Mouse (Mus musculus) R1 (cell line): ENCODE data around the gene Pccb.

Experiments used
- DNase-seq: peaks from one replicate; pipeline ENCODE4 v3.0.0-alpha.2; 2018; ENCODE audit warnings: low read depth, low spot score

Gene Pccb

GRCm38 (mm10) chr9:100987006-100987405 is 47.7 kb downstream of the Pccb start:
- DNase-seq, result no peak

DNA sequence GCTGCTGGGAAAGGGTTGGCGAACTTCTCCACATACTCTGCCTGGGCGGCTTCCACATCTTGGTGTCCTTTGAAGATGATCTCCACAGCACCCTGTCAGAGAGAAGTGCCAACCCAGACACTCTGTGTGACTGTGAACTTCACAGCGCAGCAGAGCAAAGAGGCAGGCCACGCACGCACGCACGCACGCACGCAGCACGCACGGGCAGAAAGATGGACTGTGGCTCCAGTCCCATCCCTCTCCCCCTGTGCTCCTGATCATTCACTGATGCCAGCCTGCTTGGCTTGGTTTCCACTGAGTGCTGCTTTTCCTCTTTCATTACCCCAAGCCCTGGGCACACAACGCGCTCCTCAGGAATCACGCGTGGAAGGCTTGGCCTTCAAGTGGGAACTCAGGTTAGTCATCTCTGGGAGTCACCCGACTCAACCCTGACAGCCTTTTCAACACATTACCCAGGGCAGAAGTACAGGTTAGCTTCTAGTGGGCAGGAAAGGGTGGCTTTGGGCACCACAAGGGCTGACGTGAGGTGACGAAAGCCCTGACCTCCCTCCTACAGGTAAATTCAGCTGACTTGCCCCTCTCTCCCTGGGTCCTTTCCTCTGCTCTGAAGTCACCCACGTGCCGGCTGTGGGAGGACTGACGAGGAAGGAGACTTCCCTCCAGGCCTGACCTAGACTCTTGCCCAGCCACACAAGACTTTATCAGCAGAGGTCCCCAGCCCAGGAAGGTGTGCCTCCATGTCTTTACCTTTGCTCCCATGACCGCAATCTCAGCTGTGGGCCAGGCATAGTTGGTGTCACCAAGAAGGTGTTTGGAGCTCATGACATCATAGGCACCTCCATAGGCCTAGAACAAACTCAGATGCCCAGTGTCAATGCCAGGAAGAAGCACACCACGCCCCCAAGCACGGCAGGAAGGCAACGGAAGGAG is 50.1 kb downstream of the Pccb start:
- DNase-seq, result no peak

DNA sequence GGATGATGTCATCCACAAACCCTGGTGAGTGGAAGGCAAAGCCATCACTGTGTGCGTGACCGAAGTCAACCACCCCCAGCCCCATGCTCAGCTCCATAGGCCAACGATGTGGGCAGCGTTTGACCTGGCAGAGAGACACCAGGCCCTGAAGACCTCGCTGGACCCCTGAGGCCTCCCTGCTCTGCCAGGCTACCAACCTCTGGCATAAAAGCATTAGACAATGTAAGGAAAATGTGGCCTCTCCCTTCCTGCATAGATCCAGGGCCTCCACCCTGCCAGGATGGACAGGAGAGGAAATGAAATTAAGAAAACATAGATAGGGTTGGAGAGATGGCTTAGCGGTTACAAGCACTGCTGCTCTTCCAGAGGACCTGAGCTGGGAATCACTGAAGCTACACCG is 51.9 kb downstream of the Pccb start:
- DNase-seq, result no peak

DNA sequence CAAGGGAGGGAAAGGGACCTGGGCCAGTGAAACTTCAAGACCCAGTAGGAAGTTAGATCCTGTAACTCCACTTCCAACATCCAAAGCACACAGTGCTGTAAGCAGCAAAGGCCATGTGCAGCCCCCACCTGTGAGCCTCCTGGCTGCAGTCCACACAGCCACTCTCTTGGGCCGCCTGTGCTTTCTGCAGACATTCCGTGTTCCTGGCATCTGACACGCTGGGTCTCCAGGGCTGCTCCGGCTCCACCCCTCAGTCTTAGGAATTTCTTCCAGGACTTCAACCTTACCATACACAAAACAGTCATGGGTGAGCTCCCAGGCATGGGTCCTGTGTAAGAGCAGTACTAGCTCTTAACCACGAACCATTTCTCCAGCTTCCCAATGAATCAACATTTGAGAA is 55.4 kb downstream of the Pccb start:
- no peak for DNase-seq

DNA sequence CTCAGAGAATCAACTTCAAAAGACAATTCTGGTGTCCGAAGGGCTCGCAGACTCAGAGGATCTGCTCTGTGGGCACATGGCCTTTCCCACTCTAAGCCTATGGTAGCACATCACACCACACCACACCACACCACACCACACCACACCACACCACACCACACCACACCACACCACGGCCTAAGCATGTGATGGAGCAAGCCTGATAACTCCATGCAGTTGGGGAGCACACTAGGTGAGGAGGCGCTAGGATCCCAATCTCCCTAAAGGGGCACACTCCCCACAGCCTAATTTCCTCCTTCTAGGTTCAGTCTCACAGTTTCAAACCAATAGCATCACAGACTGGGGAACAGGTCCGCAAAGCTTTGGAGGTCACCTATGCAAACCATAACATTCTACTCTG is 56.0 kb downstream of the Pccb start:
- DNase-seq, result no peak

DNA sequence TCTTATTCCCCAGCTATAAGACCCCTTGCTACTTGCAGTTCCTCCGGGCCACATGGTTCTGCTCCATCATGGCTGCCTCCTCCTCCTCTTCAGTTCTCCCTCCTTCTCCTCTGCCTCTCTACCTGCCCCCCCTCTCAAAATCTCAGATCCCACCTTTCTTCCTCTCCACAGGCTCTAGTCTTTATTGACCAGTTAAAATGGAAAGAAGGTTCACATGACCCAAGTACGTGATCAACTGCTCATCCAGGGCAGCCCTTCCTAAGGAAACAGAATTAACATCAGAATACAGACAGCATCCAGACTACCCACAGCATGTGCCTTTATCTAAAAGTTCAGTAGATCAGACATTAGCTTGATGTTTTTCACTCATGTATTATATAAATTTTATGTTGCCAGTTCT is 65.2 kb downstream of the Pccb start:
- DNase-seq, result peak; percentile 87

DNA sequence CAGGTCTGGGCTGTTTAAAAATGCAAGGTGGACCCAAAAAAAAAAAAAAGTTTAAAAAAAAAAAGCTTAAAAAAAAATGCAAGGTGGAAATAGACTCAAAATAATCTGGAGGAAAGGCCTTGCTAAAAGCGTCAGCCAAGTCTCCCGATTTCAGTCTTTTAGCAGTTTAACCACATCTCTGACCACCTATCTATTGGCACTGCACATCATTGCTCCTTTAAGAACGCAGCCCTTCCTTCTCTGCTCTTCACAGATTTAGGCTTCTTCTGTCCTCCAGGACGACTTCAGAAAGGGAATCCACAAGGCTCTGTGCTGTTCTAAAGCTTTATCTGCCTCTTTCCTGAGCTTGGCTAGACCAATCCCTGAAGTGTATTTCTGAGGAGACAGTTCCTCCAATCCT is 70.6 kb downstream of the Pccb start:
- DNase-seq, result no peak

GRCm38 (mm10) chr9:100963428-100963912 is 71.2 kb downstream of the Pccb start:
- no peak for DNase-seq

DNA sequence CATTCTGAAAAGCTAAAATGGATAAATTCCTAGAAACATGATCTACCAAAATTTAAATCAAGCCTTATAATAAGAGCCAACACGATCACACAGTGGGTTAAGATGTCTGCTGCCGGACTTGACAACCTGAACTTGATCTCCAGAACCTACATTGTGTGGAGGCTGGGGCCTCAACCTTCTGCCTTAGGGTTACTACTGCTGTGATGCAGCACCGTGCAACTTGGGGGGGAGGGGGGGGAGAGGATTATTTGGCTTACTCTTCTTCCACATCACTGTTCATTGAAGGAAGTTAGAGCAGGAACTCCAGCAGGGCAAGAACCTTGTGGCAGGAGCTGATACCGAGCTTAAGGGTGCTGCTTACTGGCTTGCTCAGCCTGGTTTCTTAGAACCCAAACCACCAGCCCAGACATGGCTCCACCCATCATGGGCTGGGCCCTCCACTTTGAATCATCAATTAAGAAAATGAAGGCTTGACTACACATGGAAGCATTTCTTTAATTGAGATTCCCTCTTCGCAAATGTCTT is 71.7 kb downstream of the Pccb start:
- DNase-seq, result peak; percentile 40

GRCm38 (mm10) chr9:100951481-100951880 is 83.2 kb downstream of the Pccb start:
- no peak for DNase-seq

DNA sequence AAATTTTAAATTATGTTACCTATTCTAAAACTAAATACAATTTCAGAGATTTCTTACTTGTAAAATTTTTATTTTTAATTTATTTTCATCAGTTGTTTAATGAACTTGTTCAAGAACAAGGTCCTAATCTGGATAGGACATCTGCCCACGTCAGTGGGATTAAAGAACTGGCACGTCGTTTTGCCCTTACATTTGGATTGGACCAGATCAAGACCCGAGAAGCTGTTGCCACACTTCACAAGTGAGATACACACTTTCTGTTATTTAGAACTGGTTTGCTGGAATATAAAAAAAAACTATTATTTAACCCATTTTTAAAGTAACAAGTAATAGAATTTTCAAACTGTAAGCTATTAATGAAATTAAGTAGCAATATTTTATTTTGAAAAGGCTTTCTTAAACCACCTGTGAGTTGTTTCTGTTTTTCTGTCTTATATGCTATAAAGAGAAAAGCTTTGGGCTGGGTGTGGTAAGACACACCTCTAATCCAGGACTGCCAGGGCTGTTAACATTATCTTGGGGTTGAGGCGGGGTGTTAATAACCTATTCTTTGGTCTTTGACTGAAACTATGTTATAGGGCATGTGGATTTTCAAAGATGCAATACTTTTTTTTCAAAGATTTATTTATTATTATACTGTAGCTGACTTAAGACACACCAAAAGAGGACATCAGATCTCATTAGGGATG is 89.9 kb downstream of the Pccb start:
- DNase-seq, result no peak

DNA sequence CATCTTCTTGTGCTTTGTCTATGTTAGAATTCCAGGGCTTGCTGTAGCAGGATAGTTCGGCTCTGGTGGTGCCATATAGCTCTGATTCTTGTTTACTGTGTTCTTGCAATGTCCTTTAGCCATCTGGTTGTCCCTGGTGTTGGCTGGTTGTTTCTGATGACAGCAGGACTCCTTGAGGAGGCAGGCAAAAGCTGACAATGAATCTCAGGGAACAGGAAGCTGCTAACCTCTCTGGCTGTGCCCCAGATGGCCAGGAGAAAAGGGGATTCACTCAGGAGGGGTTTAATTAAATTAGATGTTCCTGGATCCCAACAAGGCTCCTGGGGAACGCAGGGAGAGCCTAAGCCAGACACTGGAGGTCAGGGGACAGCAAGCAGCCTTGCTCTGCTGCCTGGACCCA is 92.7 kb downstream of the Pccb start:
- DNase-seq, result no peak
